Mouse (Mus musculus) midbrain, embryonic 12.5 days (tissue): ENCODE results near the gene Zbtb1. TPM values are rescaled to one million over a fixed set of nuclear protein-coding genes. Genes with fewer than 3 reads are reported as not detected.

Source experiments
- ATAC-seq: fragments of 200-750 bp; cut with Nextera tagmentation; 2 replicates; pipeline ENCODE4 v1.8.0; 2017; ENCODE audit warnings: low read depth, moderate TSS enrichment, moderate library complexity; ENCODE audit not compliant: low FRiP score
- H3K27ac ChIP-seq: fragments of 300-500 bp; sonication (generic); replicated peaks from 2 replicates; pipeline ENCODE4 v1.5.1; 2016; ENCODE audit warnings: mild to moderate bottlenecking
- H3K27me3 ChIP-seq: fragments of 300-500 bp; sonication (generic); 2 replicates; pipeline ENCODE4 v1.6.1; 2016; ENCODE audit warnings: mild to moderate bottlenecking
- H3K36me3 ChIP-seq: fragments of 300-500 bp; sonication (generic); 2 replicates; pipeline ENCODE4 v1.6.1; 2016
- H3K4me1 ChIP-seq: fragments of 300-500 bp; sonication (generic); 2 replicates; pipeline ENCODE4 v1.6.1; 2016
- H3K4me2 ChIP-seq: fragments of 300-500 bp; sonication (generic); replicated peaks from 2 replicates; pipeline ENCODE4 v1.6.1; 2016; ENCODE audit warnings: mild to moderate bottlenecking, moderate library complexity
- H3K4me3 ChIP-seq: fragments of 300-500 bp; sonication (generic); 2 replicates; pipeline ENCODE4 v1.5.1; 2016; ENCODE audit warnings: mild to moderate bottlenecking
- H3K9ac ChIP-seq: fragments of 300-500 bp; sonication (generic); replicated peaks from 2 replicates; pipeline ENCODE4 v1.6.1; 2016; ENCODE audit warnings: mild to moderate bottlenecking, moderate library complexity
- H3K9me3 ChIP-seq: fragments of 300-500 bp; sonication (generic); 2 replicates; pipeline ENCODE4 v1.6.1; 2016; ENCODE audit warnings: mild to moderate bottlenecking
- WGBS: fragments of 180-500 bp; shearing (Covaris S2); methylation state at CpG from one replicate; pipeline ENCODE4 v1.1.7; 2016; 5-methylcytosine and 5-hydroxymethylcytosine counted together
- polyA plus RNA-seq: library from polyadenylated mRNA; unstranded; fragments of >200 nt; fragmentation: Nextera tagmentation; extraction: Ambion mirVana; gene quantifications from 2 replicates; pipeline ENCODE4 v1.2.1, GENCODE M21; 2016

Gene Zbtb1
- polyA plus RNA-seq, 1 experiment from 2014 or later, result 7.7 TPM

DNA sequence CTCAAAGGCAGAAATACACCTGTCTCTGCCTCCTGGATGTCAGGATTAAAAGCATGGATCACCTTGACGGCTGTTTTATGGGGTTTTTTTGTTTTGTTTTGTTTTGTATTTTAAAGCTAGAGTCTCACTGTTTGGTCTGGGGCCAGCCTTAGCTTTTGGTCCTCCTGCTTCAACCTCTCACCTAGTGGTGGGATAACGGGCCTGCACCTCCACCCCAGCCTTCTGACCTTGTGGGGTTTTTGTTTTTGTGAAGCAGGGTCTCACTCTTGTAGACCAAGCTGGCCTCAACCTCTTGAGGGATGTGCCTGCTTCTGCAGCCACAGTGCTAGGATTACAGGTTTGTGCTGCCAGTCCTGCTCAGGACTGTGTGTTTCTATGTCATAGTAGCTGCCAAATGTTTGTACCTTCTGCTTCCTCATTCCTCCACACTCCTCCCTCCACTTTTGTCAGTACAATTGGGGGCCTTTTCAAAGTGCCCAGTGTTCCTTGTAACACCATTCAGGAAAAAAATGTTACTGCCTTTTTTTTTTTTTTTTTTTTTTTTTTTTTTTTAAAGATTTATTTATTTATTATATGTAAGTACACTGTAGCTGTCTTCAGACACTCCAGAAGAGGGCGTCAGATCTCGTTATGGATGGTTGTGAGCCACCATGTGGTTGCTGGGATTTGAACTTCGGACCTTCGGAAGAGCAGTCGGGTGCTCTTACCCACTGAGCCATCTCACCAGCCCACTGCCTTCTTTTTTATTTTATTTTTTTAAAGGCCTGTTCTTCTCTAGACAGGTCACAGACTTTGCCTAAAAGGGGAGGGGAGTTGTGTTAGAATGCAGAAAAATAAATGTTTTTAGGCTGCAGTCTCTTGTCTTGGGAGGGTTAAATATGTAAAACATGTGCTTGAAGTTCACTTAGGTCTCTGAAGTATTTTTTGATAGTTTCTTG, 3.1 kb downstream of the Zbtb1 start:
- no peak overlapping the region for H3K27ac ChIP-seq
- no peaks in the 10 kb centered on the region for H3K36me3 ChIP-seq
- H3K4me1 ChIP-seq, result peaks cover 21% of the 10 kb centered on the region
- 75% methylated on average over 7 of the region's 7 CpGs for WGBS
- no peak overlapping the region for H3K4me2 ChIP-seq
- no peak overlapping the region for H3K4me3 ChIP-seq
- no peak for ATAC-seq
- no peaks in the 10 kb centered on the region for H3K9me3 ChIP-seq
- no peaks in the 10 kb centered on the region for H3K27me3 ChIP-seq
- H3K9ac ChIP-seq, result no peak overlapping the region

GRCm38 (mm10) chr12:76373991-76374390, 3.9 kb downstream of the Zbtb1 start:
- H3K9me3 ChIP-seq, result no peaks in the 10 kb centered on the region
- no peak for ATAC-seq
- no peaks in the 10 kb centered on the region for H3K27me3 ChIP-seq
- no peaks in the 10 kb centered on the region for H3K36me3 ChIP-seq
- H3K4me3 ChIP-seq, result no peak overlapping the region
- H3K4me1 ChIP-seq, result peaks cover 18% of the 10 kb centered on the region
- H3K9ac ChIP-seq, result no peak overlapping the region
- 79% methylated on average over 6 of the region's 6 CpGs for WGBS
- no peak overlapping the region for H3K4me2 ChIP-seq
- H3K27ac ChIP-seq, result no peak overlapping the region

DNA sequence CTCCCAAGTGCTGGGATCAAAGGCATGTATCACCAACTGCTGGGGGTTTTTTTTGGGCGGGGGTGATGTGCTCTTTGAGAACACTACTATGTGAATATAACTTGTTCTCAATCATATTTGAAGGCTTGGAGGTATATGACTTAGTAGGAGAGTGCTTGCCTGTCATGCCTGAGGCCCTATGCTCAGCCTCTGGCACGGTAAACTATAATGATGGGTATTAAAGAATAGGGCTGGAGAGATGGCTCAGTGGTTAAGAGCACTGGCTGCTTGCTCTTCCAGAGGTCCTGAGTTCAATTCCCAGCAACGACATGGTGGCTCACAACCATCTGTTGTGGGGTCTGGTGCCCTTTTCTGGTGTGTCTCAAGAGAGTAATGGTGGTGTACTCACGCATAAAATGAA, 4.8 kb downstream of the Zbtb1 start:
- Histone ChIP-seq H3K27ac (no peak overlapping the region), H3K27me3 (no peaks in the 10 kb centered on the region), H3K9ac (no peak overlapping the region), H3K4me1 (peaks cover 18% of the 10 kb centered on the region), H3K4me2 (no peak overlapping the region), H3K36me3 (no peaks in the 10 kb centered on the region), H3K9me3 (no peaks in the 10 kb centered on the region), H3K4me3 (no peak overlapping the region)
- no peak for ATAC-seq
- 84% methylated on average over 4 of the region's 4 CpGs for WGBS

DNA sequence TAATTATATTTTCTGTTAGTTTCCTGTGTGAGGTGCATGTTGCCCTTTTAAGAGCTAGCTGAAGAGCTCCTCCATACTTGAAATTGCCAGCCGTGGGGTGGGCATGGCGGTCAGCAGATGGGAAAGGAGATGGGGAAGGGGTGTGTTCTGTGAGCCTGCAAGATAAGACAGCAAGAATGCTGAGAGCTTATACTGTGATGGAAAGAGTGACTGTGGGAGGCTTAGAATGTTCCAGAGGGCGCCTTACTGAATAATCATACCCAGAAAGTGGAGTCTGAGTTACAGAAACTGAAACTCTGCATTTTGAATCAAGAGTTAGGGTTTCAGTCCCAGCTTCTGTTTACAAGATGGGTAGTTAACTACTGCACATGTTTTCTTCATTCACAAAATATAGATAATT, 5.4 kb downstream of the Zbtb1 start:
- 89% methylated on average over 3 of the region's 3 CpGs for WGBS
- Histone ChIP-seq H3K36me3 (no peaks in the 10 kb centered on the region), H3K27ac (no peak overlapping the region), H3K4me1 (peaks cover 18% of the 10 kb centered on the region), H3K9me3 (no peaks in the 10 kb centered on the region), H3K27me3 (no peaks in the 10 kb centered on the region), H3K9ac (no peak overlapping the region), H3K4me2 (no peak overlapping the region), H3K4me3 (no peak overlapping the region)
- ATAC-seq, result no peak

GRCm38 (mm10) chr12:76376649-76377048, 6.6 kb downstream of the Zbtb1 start:
- Histone ChIP-seq H3K4me1 (peaks cover 16% of the 10 kb centered on the region), H3K9me3 (no peaks in the 10 kb centered on the region), H3K4me2 (no peak overlapping the region), H3K9ac (no peak overlapping the region), H3K4me3 (no peak overlapping the region), H3K27me3 (no peaks in the 10 kb centered on the region), H3K36me3 (no peaks in the 10 kb centered on the region), H3K27ac (no peak overlapping the region)
- no peak for ATAC-seq
- 37% methylated on average over 7 of the region's 7 CpGs for WGBS

- Histone ChIP-seq H3K27me3 (no peaks in the 10 kb centered on the region), H3K4me1 (peaks cover 12% of the 10 kb centered on the region), H3K4me3 (no peak overlapping the region), H3K9ac (no peak overlapping the region), H3K36me3 (no peaks in the 10 kb centered on the region), H3K27ac (no peak overlapping the region), H3K4me2 (no peak overlapping the region), H3K9me3 (no peaks in the 10 kb centered on the region)
- no peak for ATAC-seq
- 93% methylated on average over 6 of the region's 6 CpGs for WGBS
These were observed 7.0 kb downstream of the Zbtb1 start for GRCm38 (mm10) chr12:76377059-76377458.

GRCm38 (mm10) chr12:76377726-76378125, 7.7 kb downstream of the Zbtb1 start:
- Histone ChIP-seq H3K4me1 (peaks cover 5% of the 10 kb centered on the region; the same call in 1 of the 2 replicates), H3K36me3 (no peaks in the 10 kb centered on the region), H3K27me3 (no peaks in the 10 kb centered on the region), H3K27ac (no peak overlapping the region), H3K4me3 (no peak overlapping the region), H3K4me2 (no peak overlapping the region), H3K9ac (no peak overlapping the region), H3K9me3 (no peaks in the 10 kb centered on the region)
- ATAC-seq, result no peak
- WGBS, result 98% methylated on average over 3 of the region's 3 CpGs

DNA sequence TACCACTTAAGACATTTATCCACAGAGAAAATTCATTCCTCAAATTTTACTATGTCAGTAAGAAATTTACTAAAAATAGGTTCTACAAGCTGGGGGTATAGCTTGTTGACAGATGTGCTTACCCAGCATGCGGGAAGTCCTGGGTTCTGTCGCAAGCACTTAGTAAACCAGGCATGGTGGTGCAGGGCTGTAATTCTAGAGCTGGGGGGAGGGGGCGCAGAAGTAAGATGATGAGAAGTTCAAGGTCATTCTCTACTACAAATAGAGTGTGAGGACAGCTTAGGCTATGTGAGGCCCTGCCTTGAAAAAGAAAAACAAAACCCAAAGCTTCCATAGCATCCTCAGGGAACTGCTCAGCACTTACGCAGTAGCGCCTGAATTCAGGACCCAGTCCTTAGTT, 8.5 kb downstream of the Zbtb1 start:
- WGBS, result 93% methylated on average over 5 of the region's 5 CpGs
- Histone ChIP-seq H3K36me3 (no peaks in the 10 kb centered on the region), H3K4me3 (no peak overlapping the region), H3K4me1 (0 out of 2 replicates have a peak, but pooled peaks cover 2% of the 10 kb centered on the region), H3K4me2 (no peak overlapping the region), H3K9me3 (no peaks in the 10 kb centered on the region), H3K27me3 (no peaks in the 10 kb centered on the region), H3K27ac (no peak overlapping the region), H3K9ac (no peak overlapping the region)
- no peak for ATAC-seq

- no peak for ATAC-seq
- Histone ChIP-seq H3K27ac (no peak overlapping the region), H3K9me3 (no peaks in the 10 kb centered on the region), H3K9ac (no peak overlapping the region), H3K4me2 (no peak overlapping the region), H3K27me3 (no peaks in the 10 kb centered on the region), H3K4me3 (no peak overlapping the region), H3K4me1 (0 out of 2 replicates have a peak, but pooled peaks cover 2% of the 10 kb centered on the region), H3K36me3 (peaks cover 2% of the 10 kb centered on the region; the same call in 1 of the 2 replicates)
- 95% methylated on average over 7 of the region's 7 CpGs for WGBS
These were observed 10.1 kb downstream of the Zbtb1 start for GRCm38 (mm10) chr12:76380151-76380550.

DNA sequence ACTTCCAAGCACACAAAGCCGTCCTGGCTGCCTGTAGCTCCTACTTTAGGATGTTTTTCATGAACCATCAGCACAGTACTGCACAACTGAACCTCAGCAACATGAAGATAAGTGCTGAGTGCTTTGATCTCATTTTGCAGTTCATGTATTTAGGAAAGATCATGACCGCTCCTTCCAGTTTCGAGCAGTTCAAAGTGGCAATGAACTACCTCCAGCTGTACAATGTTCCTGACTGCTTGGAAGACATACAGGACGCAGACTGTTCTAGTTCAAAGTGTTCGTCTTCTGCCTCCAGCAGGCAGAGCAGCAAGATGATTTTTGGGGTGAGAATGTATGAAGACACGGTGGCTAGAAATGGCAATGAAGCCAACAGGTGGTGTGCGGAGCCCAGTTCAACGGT, 15.3 kb downstream of the Zbtb1 start:
- Histone ChIP-seq H3K4me2 (no peak overlapping the region), H3K36me3 (peaks cover 26% of the 10 kb centered on the region), H3K9me3 (no peaks in the 10 kb centered on the region), H3K4me1 (no peaks in the 10 kb centered on the region), H3K9ac (no peak overlapping the region), H3K27me3 (no peaks in the 10 kb centered on the region), H3K4me3 (no peak overlapping the region), H3K27ac (no peak overlapping the region)
- ATAC-seq, result no peak
- 96% methylated on average over 8 of the region's 8 CpGs for WGBS

- 84% methylated on average over 11 of the region's 11 CpGs for WGBS
- Histone ChIP-seq H3K27me3 (no peaks in the 10 kb centered on the region), H3K9ac (no peak overlapping the region), H3K4me2 (no peak overlapping the region), H3K27ac (no peak overlapping the region), H3K9me3 (no peaks in the 10 kb centered on the region), H3K4me3 (no peak overlapping the region), H3K36me3 (peaks cover 26% of the 10 kb centered on the region), H3K4me1 (no peaks in the 10 kb centered on the region)
- ATAC-seq, result no peak
These were observed 18.7 kb downstream of the Zbtb1 start for GRCm38 (mm10) chr12:76388794-76389193.

- no peaks in the 10 kb centered on the region for H3K27me3 ChIP-seq
- no peaks in the 10 kb centered on the region for H3K4me1 ChIP-seq
- H3K4me2 ChIP-seq, result no peak overlapping the region
- no peak overlapping the region for H3K4me3 ChIP-seq
- no peak overlapping the region for H3K9ac ChIP-seq
- no peak for ATAC-seq
- no peaks in the 10 kb centered on the region for H3K9me3 ChIP-seq
- whole genome bisulfite sequencing, result 78% methylated on average over 3 of the region's 3 CpGs
- no peak overlapping the region for H3K27ac ChIP-seq
- H3K36me3 ChIP-seq, result peaks cover 9% of the 10 kb centered on the region; the same call in 1 of the 2 replicates
These were observed 21.7 kb downstream of the Zbtb1 start for GRCm38 (mm10) chr12:76391595-76392271.
